Mouse (Mus musculus): ENCODE data around the gene Fam120b. TPM values are rescaled to one million over a fixed set of nuclear protein-coding genes. Genes with fewer than 3 reads are reported as not detected.

Fam120b gene
- total and polyA plus RNA-seq, 3 experiments = 5.1 to 26.3 (median 23.4) TPM

DNA sequence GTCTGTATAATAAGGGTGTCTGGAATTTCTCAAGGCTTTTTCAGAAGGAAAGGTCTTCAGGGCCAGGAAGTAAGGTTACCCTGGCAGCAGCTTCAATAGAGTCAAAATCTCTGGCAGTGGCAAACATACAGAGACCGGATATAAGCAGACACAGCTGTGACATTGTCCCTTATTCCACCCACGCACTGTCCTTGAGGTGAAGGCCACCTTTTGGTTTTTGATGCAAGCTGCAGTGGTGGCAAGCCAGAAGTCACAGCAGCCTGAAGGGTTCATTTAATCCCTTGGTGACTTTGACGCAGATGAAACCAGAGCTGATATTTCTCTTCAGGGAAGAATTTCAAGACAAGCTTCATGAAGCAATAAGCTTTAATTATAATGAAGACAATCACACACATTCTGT lies 53.6 kb downstream of the Fam120b start:
- DNase-seq (ENCODE audit: low spot score) = no peak
- Histone ChIP-seq H3K4me3 (ENCODE audit: low read depth, low read length) (no peak overlapping the region), H3K36me3 (replicated peaks) (no peaks in the 10 kb centered on the region), H3K27me3 (ENCODE audit: insufficient read depth, low read length) (peaks cover 16% of the 10 kb centered on the region), H3K4me1 (ENCODE audit: insufficient read depth, low read depth, low read length) (no peaks in the 10 kb centered on the region), H3K9me3 (replicated peaks) (no peaks in the 10 kb centered on the region)
- ATAC-seq (ENCODE audit: extremely low read depth, insufficient number of reproducible peaks, low FRiP score, poor library complexity, severe bottlenecking) = no peak
- TF ChIP-seq GATA2 (IDR thresholded peaks at IDR 0.05; ENCODE audit: borderline replicate concordance, low read depth, low read length) (no peak), POLR2AphosphoS5 (IDR thresholded peaks at IDR 0.05; ENCODE audit: insufficient replicate concordance, low read depth, low read length) (no peak), TAL1 (conservative IDR thresholded peaks at IDR 0.05; ENCODE audit: low read depth, low read length) (no peak), GATA1 (IDR thresholded peaks at IDR 0.05; ENCODE audit: borderline replicate concordance, low read length) (no peak), CTCF (IDR thresholded peaks at IDR 0.05; ENCODE audit: low read depth, low read length) (no peak)

GRCm38 (mm10) chr17:15455203-15455602 lies 59.2 kb downstream of the Fam120b start:
- ATAC-seq (ENCODE audit: extremely low read depth, insufficient number of reproducible peaks, low FRiP score, poor library complexity, severe bottlenecking) (no peak), DNase-seq (ENCODE audit: low spot score) (no peak)
- TF ChIP-seq CTCF (IDR thresholded peaks at IDR 0.05; ENCODE audit: low read depth, low read length) (no peak), GATA2 (IDR thresholded peaks at IDR 0.05; ENCODE audit: borderline replicate concordance, low read depth, low read length) (no peak), TAL1 (conservative IDR thresholded peaks at IDR 0.05; ENCODE audit: low read depth, low read length) (no peak), GATA1 (IDR thresholded peaks at IDR 0.05; ENCODE audit: borderline replicate concordance, low read length) (no peak), POLR2AphosphoS5 (IDR thresholded peaks at IDR 0.05; ENCODE audit: insufficient replicate concordance, low read depth, low read length) (no peak)
- no peaks in the 10 kb centered on the region for H3K9me3 ChIP-seq (replicated peaks)
- H3K27me3 ChIP-seq (ENCODE audit: insufficient read depth, low read length) = peaks cover 3% of the 10 kb centered on the region; the same call in 1 of the 2 replicates
- peaks cover 9% of the 10 kb centered on the region for H3K36me3 ChIP-seq (replicated peaks)
- no peak overlapping the region for H3K4me3 ChIP-seq (ENCODE audit: low read depth, low read length)
- no peaks in the 10 kb centered on the region for H3K4me1 ChIP-seq (ENCODE audit: insufficient read depth, low read depth, low read length)

- peaks cover 10% of the 10 kb centered on the region for H3K36me3 ChIP-seq (replicated peaks)
- no peaks in the 10 kb centered on the region for H3K9me3 ChIP-seq (replicated peaks)
- H3K27me3 ChIP-seq (ENCODE audit: insufficient read depth, low read length) = peaks cover 3% of the 10 kb centered on the region; the same call in 1 of the 2 replicates
- TF ChIP-seq TAL1 (conservative IDR thresholded peaks at IDR 0.05; ENCODE audit: low read depth, low read length) = no peak
- TF ChIP-seq POLR2AphosphoS5 (IDR thresholded peaks at IDR 0.05; ENCODE audit: insufficient replicate concordance, low read depth, low read length) = no peak
- no peak for TF ChIP-seq GATA2 (IDR thresholded peaks at IDR 0.05; ENCODE audit: borderline replicate concordance, low read depth, low read length)
- no peak for TF ChIP-seq CTCF (IDR thresholded peaks at IDR 0.05; ENCODE audit: low read depth, low read length)
- TF ChIP-seq GATA1 (IDR thresholded peaks at IDR 0.05; ENCODE audit: borderline replicate concordance, low read length) = no peak
- no peak overlapping the region for H3K4me3 ChIP-seq (ENCODE audit: low read depth, low read length)
- peaks cover under 1% of the 10 kb centered on the region for H3K4me1 ChIP-seq (ENCODE audit: insufficient read depth, low read depth, low read length)
- DNase-seq (ENCODE audit: low spot score) (no peak), ATAC-seq (ENCODE audit: extremely low read depth, insufficient number of reproducible peaks, low FRiP score, poor library complexity, severe bottlenecking) (no peak)
Measured at GRCm38 (mm10) chr17:15456595-15456994, 60.6 kb downstream of the Fam120b start.

- no peak for ATAC-seq (ENCODE audit: extremely low read depth, insufficient number of reproducible peaks, low FRiP score, poor library complexity, severe bottlenecking)
Measured at GRCm38 (mm10) chr17:15459761-15460160, 63.8 kb downstream of the Fam120b start.

GRCm38 (mm10) chr17:15461921-15462495 lies 66.0 kb downstream of the Fam120b start:
- H3K27me3 ChIP-seq (ENCODE audit: insufficient read depth, low read length) = no peaks in the 10 kb centered on the region
- H3K36me3 ChIP-seq (replicated peaks) = peaks cover 31% of the 10 kb centered on the region
- no peak overlapping the region for H3K4me3 ChIP-seq (ENCODE audit: low read depth, low read length)
- H3K9me3 ChIP-seq (replicated peaks) = no peaks in the 10 kb centered on the region
- TF ChIP-seq GATA2 (IDR thresholded peaks at IDR 0.05; ENCODE audit: borderline replicate concordance, low read depth, low read length) = no peak
- no peak for TF ChIP-seq GATA1 (IDR thresholded peaks at IDR 0.05; ENCODE audit: borderline replicate concordance, low read length)
- TF ChIP-seq POLR2AphosphoS5 (IDR thresholded peaks at IDR 0.05; ENCODE audit: insufficient replicate concordance, low read depth, low read length) = no peak
- no peak for TF ChIP-seq TAL1 (conservative IDR thresholded peaks at IDR 0.05; ENCODE audit: low read depth, low read length)
- no peak for TF ChIP-seq CTCF (IDR thresholded peaks at IDR 0.05; ENCODE audit: low read depth, low read length)
- peaks cover 10% of the 10 kb centered on the region for H3K4me1 ChIP-seq (ENCODE audit: insufficient read depth, low read depth, low read length)
- ATAC-seq (ENCODE audit: extremely low read depth, insufficient number of reproducible peaks, low FRiP score, poor library complexity, severe bottlenecking) (0 out of 2 replicates have a peak, but pooled peaks have one; percentile 8), DNase-seq (ENCODE audit: low spot score) (no peak)

More at GRCm38 (mm10) chr17:15459761-15460160, 63.8 kb downstream of the Fam120b start:
- Histone ChIP-seq H3K9me3 (replicated peaks) (no peaks in the 10 kb centered on the region), H3K4me3 (ENCODE audit: low read depth, low read length) (no peak overlapping the region), H3K27me3 (ENCODE audit: insufficient read depth, low read length) (no peaks in the 10 kb centered on the region), H3K4me1 (ENCODE audit: insufficient read depth, low read depth, low read length) (peaks cover 10% of the 10 kb centered on the region), H3K36me3 (replicated peaks) (peaks cover 20% of the 10 kb centered on the region)
- DNase-seq (ENCODE audit: low spot score) = no peak
- TF ChIP-seq POLR2AphosphoS5 (IDR thresholded peaks at IDR 0.05; ENCODE audit: insufficient replicate concordance, low read depth, low read length) (no peak), GATA1 (IDR thresholded peaks at IDR 0.05; ENCODE audit: borderline replicate concordance, low read length) (no peak), GATA2 (IDR thresholded peaks at IDR 0.05; ENCODE audit: borderline replicate concordance, low read depth, low read length) (no peak), TAL1 (conservative IDR thresholded peaks at IDR 0.05; ENCODE audit: low read depth, low read length) (no peak), CTCF (IDR thresholded peaks at IDR 0.05; ENCODE audit: low read depth, low read length) (no peak)

DNA sequence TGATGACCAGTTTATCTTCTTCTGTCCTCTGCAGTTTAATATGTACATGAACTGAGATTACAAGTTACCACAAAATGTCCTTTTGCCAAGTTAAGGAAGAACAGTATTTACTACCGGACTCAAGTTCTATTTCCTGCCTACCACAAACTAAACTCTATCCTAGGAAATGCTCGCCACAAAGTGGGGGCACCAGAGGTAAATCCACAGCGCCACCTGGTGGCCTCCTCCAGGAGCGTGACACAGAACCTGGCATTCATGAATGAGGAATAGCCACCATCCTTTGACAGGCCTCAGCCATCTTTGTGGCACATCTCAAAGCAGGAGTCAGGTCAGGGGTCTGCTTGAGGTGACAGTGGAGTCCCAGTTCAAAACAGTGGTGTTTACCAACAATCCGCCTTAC lies 71.7 kb downstream of the Fam120b start:
- H3K9me3 ChIP-seq (replicated peaks) = no peaks in the 10 kb centered on the region
- no peaks in the 10 kb centered on the region for H3K27me3 ChIP-seq (ENCODE audit: insufficient read depth, low read length)
- TF ChIP-seq GATA2 (IDR thresholded peaks at IDR 0.05; ENCODE audit: borderline replicate concordance, low read depth, low read length) (no peak), CTCF (IDR thresholded peaks at IDR 0.05; ENCODE audit: low read depth, low read length) (peak; percentile 74)
- ATAC-seq (ENCODE audit: extremely low read depth, insufficient number of reproducible peaks, low FRiP score, poor library complexity, severe bottlenecking) (peak; percentile 22; the same call in 1 of the 2 replicates), DNase-seq (ENCODE audit: low spot score) (peak; percentile 47)
- peaks cover 55% of the 10 kb centered on the region for H3K36me3 ChIP-seq (replicated peaks)
- peaks cover 6% of the 10 kb centered on the region; the same call in 1 of the 2 replicates for H3K4me1 ChIP-seq (ENCODE audit: insufficient read depth, low read depth, low read length)
- no peak overlapping the region for H3K4me3 ChIP-seq (ENCODE audit: low read depth, low read length)

All from G1E (cell line).